14 mouse cellular contexts compared by ENCODE assay signal in the genomic region with DNA sequence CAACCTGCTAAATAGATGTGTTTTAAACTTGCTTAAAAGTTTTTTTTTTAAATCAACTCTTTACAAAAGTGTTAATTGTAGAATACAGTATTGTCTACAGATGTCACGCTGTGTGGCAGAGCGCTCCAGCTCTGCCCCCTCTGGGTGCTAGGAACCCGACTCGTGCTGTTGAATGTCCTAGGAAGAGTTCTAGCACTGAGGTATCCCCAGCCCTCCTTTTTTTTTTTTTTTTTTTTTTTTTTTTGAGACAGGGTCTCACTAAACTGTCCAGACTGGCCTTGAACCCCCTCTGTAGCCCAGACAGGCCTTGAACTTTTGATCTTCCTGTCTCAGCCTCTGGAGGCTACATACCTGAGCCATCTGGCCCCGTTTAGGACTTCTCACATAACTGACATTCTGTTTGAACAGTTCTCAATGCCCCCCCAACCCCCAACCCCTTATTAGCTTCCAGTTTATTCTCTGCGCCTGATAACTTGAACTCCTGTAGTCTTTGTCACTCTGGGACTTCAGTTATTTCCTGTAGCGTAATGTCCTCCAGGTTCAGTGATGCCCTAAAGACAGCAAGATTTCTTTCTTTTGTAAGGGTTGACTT.
"Had no signal": no experiment of that assay in that cellular context is flagged by ENCODE, and none has a peak within 500 bp of the region (broad histone marks: within the 10 kb centered on the region; RNA-seq: fewer than 3 reads in every experiment).

No protein-coding gene starts in this region.

- H3K27ac ChIP-seq: kidney, embryonic 15.5 days; limb, embryonic 10.5 days; liver, embryonic 15.5 days; midbrain, embryonic 10.5 days; neural tube, embryonic 15.5 days; stomach, embryonic 15.5 days had no signal

- H3K9me3 ChIP-seq: kidney, embryonic 15.5 days; limb, embryonic 10.5 days; liver, embryonic 15.5 days; midbrain, embryonic 10.5 days; neural tube, embryonic 15.5 days; stomach, embryonic 15.5 days had no signal

- H3K9ac ChIP-seq: kidney, embryonic 15.5 days; liver, embryonic 15.5 days; neural tube, embryonic 15.5 days; stomach, embryonic 15.5 days had no signal

- H3K4me1 ChIP-seq: kidney, embryonic 15.5 days; liver, embryonic 15.5 days; midbrain, embryonic 10.5 days; stomach, embryonic 15.5 days had no signal

- DNase-seq: kidney, postnatal 14 days; lung, adult 2 months; lung, postnatal 36 days; midbrain, embryonic 14.5 days; right cerebral cortex, postnatal 14 days; thymus, adult 2 months; thymus, postnatal 25 days had no signal

- H3K36me3 ChIP-seq: kidney, embryonic 15.5 days; limb, embryonic 10.5 days; liver, embryonic 15.5 days; midbrain, embryonic 10.5 days; neural tube, embryonic 15.5 days; stomach, embryonic 15.5 days had no signal

- H3K4me3 ChIP-seq: kidney, embryonic 15.5 days; limb, embryonic 10.5 days; liver, embryonic 15.5 days; midbrain, embryonic 10.5 days; myocyte; neural tube, embryonic 15.5 days; stomach, embryonic 15.5 days had no signal
